Mouse (Mus musculus) CH12.LX (cell line): ENCODE results near the gene Chrdl2.

Experiments used
- CTCF ChIP-seq, 2 experiments: IDR thresholded peaks in 1 of 2; conservative IDR thresholded peaks in 1 of 2; 2 replicates each; pipeline ENCODE4 v1.5.1; 2011 to 2012; ENCODE audit warnings: low read depth in 2 of 2, low read length in 2 of 2, improper control_type of control experiment in 1 of 2, inconsistent platforms in 1 of 2, mild to moderate bottlenecking in 1 of 2, moderate library complexity in 1 of 2
- IRF4 ChIP-seq: IDR thresholded peaks from 2 replicates; pipeline ENCODE4 v1.6.1; 2014; ENCODE audit warnings: low read depth, mild to moderate bottlenecking, inconsistent platforms, low read length, improper control_type of control experiment
- ZNF384 ChIP-seq: IDR thresholded peaks from 2 replicates; pipeline ENCODE4 v1.6.1; 2012; ENCODE audit warnings: low read depth, low read length, improper control_type of control experiment, inconsistent platforms

DNA sequence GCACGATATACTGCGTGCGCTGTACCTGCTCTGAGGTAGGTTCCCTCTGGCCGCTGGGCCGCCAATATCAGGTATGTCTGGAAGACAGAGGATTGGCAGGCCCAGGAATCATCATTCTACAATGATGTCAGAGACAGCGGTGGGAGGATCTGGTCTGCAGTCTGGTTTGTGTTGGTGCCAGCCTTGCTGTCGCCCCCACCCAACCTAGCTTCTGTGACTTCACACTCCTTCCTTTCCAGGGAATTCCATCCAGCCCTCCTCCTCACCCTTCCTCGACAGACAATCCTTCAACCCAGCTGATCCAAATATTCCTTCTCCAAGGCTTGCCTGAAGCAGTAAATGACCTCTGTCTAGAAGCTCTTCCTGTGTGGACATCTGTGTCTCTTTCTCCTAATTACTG is 11.1 kb downstream of the Chrdl2 start:
- TF ChIP-seq ZNF384 (no peak), CTCF (conservative IDR thresholded peaks at IDR 0.05 in 1 of 2, IDR thresholded peaks at IDR 0.05 in 1 of 2; ENCODE audit: low read depth in 2 of 2, low read length in 2 of 2) (no peak), IRF4 (no peak)
